Mouse (Mus musculus) brain, embryonic 14.5 days (tissue): ENCODE results near the gene Slc25a35.

Source experiments
- CTCF ChIP-seq: fragments of 200-500 bp; IDR thresholded peaks from 2 replicates; pipeline ENCODE4 v1.5.1; 2012; ENCODE audit warnings: inconsistent platforms, mild to moderate bottlenecking, moderate library complexity, borderline replicate concordance; ENCODE audit not compliant: insufficient read depth, insufficient read length; ENCODE audit errors: extremely low read depth
- POLR2A ChIP-seq: fragments of 200-500 bp; IDR thresholded peaks from 2 replicates; pipeline ENCODE4 v1.6.1; 2012; ENCODE audit warnings: mild to moderate bottlenecking, inconsistent platforms, borderline replicate concordance; ENCODE audit not compliant: poor library complexity, insufficient read depth, insufficient read length, severe bottlenecking; ENCODE audit errors: extremely low read depth

GRCm38 (mm10) chr11:68974059-68974450, 6.1 kb downstream of the Slc25a35 start:
- TF ChIP-seq CTCF: no peak
- no peak for TF ChIP-seq POLR2A
